Mouse (Mus musculus) forebrain, embryonic 14.5 days (tissue): ENCODE measurements around the gene Ank2. TPM values are rescaled to one million over a fixed set of nuclear protein-coding genes. Genes with fewer than 3 reads are reported as not detected.

Experiments used
- ATAC-seq: fragments of 200-750 bp; cut with Nextera tagmentation; 2 replicates; pipeline ENCODE4 v1.8.0; 2017; ENCODE audit warnings: mild to moderate bottlenecking, moderate library complexity
- DNase-seq: peaks from one replicate; pipeline ENCODE4 v3.0.0-alpha.2; 2015; ENCODE audit warnings: low spot score
- H3K27ac ChIP-seq: fragments of 300-500 bp; sonication (generic); 2 replicates; pipeline ENCODE4 v1.5.1; 2014; ENCODE audit warnings: low read depth, mild to moderate bottlenecking, control low read depth, low read length, moderate library complexity
- H3K27me3 ChIP-seq: fragments of 300-500 bp; sonication (generic); replicated peaks from 2 replicates; pipeline ENCODE4 v1.6.1; 2014; ENCODE audit warnings: low read length, control low read depth, mixed read lengths; ENCODE audit not compliant: control insufficient read depth, insufficient read depth
- H3K36me3 ChIP-seq: fragments of 300-500 bp; sonication (generic); 2 replicates; pipeline ENCODE4 v1.6.1; 2014; ENCODE audit warnings: low read length, control low read depth; ENCODE audit not compliant: control insufficient read depth, insufficient read depth
- H3K4me1 ChIP-seq: fragments of 300-500 bp; sonication (generic); 2 replicates; pipeline ENCODE4 v1.6.1; 2014; ENCODE audit warnings: antibody characterized with exemption, low read length, control low read depth; ENCODE audit not compliant: control insufficient read depth, insufficient read depth
- H3K4me2 ChIP-seq: fragments of 300-500 bp; sonication (generic); 2 replicates; pipeline ENCODE4 v1.6.1; 2014; ENCODE audit warnings: mild to moderate bottlenecking, control low read depth, low read length
- H3K4me3 ChIP-seq: fragments of 300-500 bp; sonication (generic); 2 replicates; pipeline ENCODE4 v1.5.1; 2014; ENCODE audit warnings: low read depth, low read length, control low read depth
- H3K9ac ChIP-seq: fragments of 300-500 bp; sonication (generic); 2 replicates; pipeline ENCODE4 v1.6.1; 2014; ENCODE audit warnings: mild to moderate bottlenecking, low read length, control low read depth, moderate library complexity
- H3K9me3 ChIP-seq: fragments of 300-500 bp; sonication (generic); replicated peaks from 2 replicates; pipeline ENCODE4 v1.6.1; 2016; ENCODE audit warnings: low read length, control low read depth, mixed read lengths; ENCODE audit not compliant: control insufficient read depth
- WGBS: fragments of 180-500 bp; shearing (Covaris S2); extraction: QIAGEN DNeasy Blood & Tissue Kit; methylation state at CpG from one replicate; pipeline ENCODE4 v1.1.7; 2014; 5-methylcytosine and 5-hydroxymethylcytosine counted together
- polyA plus RNA-seq: library from polyadenylated mRNA; unstranded; fragments of >200 nt; fragmentation: Nextera tagmentation; extraction: Ambion mirVana; gene quantifications from 2 replicates; pipeline ENCODE4 v1.2.1, GENCODE M21; 2014

Gene Ank2
- polyA plus RNA-seq, 1 experiment from 2014 or later = 61.8 TPM

GRCm38 (mm10) chr3:127224315-127225166 is 274.6 kb downstream of the Ank2 start:
- peaks cover 11% of the 10 kb centered on the region for H3K4me1 ChIP-seq
- peak overlapping the region; percentile 66 for H3K9ac ChIP-seq
- peak overlapping the region; percentile 57 for H3K4me2 ChIP-seq
- H3K9me3 ChIP-seq = no peaks in the 10 kb centered on the region
- peak overlapping the region; percentile 43 for H3K4me3 ChIP-seq
- no peaks in the 10 kb centered on the region for H3K36me3 ChIP-seq
- H3K27ac ChIP-seq = peak overlapping the region; percentile 86
- peak; percentile 7 for ATAC-seq
- no peaks in the 10 kb centered on the region for H3K27me3 ChIP-seq
- peak; percentile 56 for DNase-seq
- WGBS = 58% methylated on average over 13 of the region's 13 CpGs

GRCm38 (mm10) chr3:127222086-127222485 is 277.1 kb downstream of the Ank2 start:
- Histone ChIP-seq H3K4me1 (peaks cover 11% of the 10 kb centered on the region), H3K9me3 (no peaks in the 10 kb centered on the region), H3K4me3 (no peak overlapping the region), H3K27me3 (no peaks in the 10 kb centered on the region), H3K4me2 (no peak overlapping the region), H3K36me3 (no peaks in the 10 kb centered on the region), H3K9ac (no peak overlapping the region), H3K27ac (no peak overlapping the region)
- DNase-seq = no peak
- WGBS = 87% methylated on average over 2 of the region's 2 CpGs
- no peak for ATAC-seq

GRCm38 (mm10) chr3:127220859-127221258 is 278.3 kb downstream of the Ank2 start:
- Histone ChIP-seq H3K36me3 (no peaks in the 10 kb centered on the region), H3K4me3 (no peak overlapping the region), H3K27me3 (no peaks in the 10 kb centered on the region), H3K9ac (no peak overlapping the region), H3K27ac (no peak overlapping the region), H3K9me3 (no peaks in the 10 kb centered on the region), H3K4me2 (no peak overlapping the region), H3K4me1 (peaks cover 4% of the 10 kb centered on the region; the same call in 1 of the 2 replicates)
- 93% methylated on average over 9 of the region's 9 CpGs for WGBS
- no peak for ATAC-seq
- DNase-seq = no peak

- H3K36me3 ChIP-seq = no peaks in the 10 kb centered on the region
- H3K27me3 ChIP-seq = no peaks in the 10 kb centered on the region
- H3K9me3 ChIP-seq = no peaks in the 10 kb centered on the region
- H3K4me2 ChIP-seq = no peak overlapping the region
- 63% methylated on average over 5 of the region's 5 CpGs for WGBS
- DNase-seq = no peak
- no peak overlapping the region for H3K27ac ChIP-seq
- no peaks in the 10 kb centered on the region for H3K4me1 ChIP-seq
- no peak for ATAC-seq
- no peak overlapping the region for H3K4me3 ChIP-seq
- H3K9ac ChIP-seq = no peak overlapping the region
Measured at GRCm38 (mm10) chr3:127213534-127213933, 285.6 kb downstream of the Ank2 start.

- no peaks in the 10 kb centered on the region for H3K9me3 ChIP-seq
- WGBS = 77% methylated on average over 3 of the region's 3 CpGs
- no peak for DNase-seq
Measured at GRCm38 (mm10) chr3:127211119-127211518, 288.0 kb downstream of the Ank2 start.

GRCm38 (mm10) chr3:127210552-127210951 is 288.6 kb downstream of the Ank2 start:
- 31% methylated on average over 4 of the region's 4 CpGs for whole genome bisulfite sequencing
- 0 out of 2 replicates have a peak, but pooled peaks have one; percentile 13 for ATAC-seq
- no peaks in the 10 kb centered on the region for H3K36me3 ChIP-seq

More at GRCm38 (mm10) chr3:127211119-127211518, 288.0 kb downstream of the Ank2 start:
- Histone ChIP-seq H3K4me2 (no peak overlapping the region), H3K4me3 (no peak overlapping the region), H3K27ac (no peak overlapping the region), H3K27me3 (no peaks in the 10 kb centered on the region), H3K36me3 (no peaks in the 10 kb centered on the region), H3K4me1 (no peaks in the 10 kb centered on the region), H3K9ac (no peak overlapping the region)
- no peak for ATAC-seq

GRCm38 (mm10) chr3:127208871-127209270 is 290.3 kb downstream of the Ank2 start:
- ATAC-seq (no peak), DNase-seq (no peak)
- WGBS = 95% methylated on average over 5 of the region's 5 CpGs

More at GRCm38 (mm10) chr3:127210552-127210951, 288.6 kb downstream of the Ank2 start:
- no peaks in the 10 kb centered on the region for H3K27me3 ChIP-seq
- H3K4me3 ChIP-seq = no peak overlapping the region
- no peaks in the 10 kb centered on the region for H3K4me1 ChIP-seq
- DNase-seq = no peak
- H3K9ac ChIP-seq = no peak overlapping the region
- no peak overlapping the region for H3K27ac ChIP-seq
- no peaks in the 10 kb centered on the region for H3K9me3 ChIP-seq
- no peak overlapping the region for H3K4me2 ChIP-seq

GRCm38 (mm10) chr3:127205883-127206434 is 293.2 kb downstream of the Ank2 start:
- H3K27me3 ChIP-seq = no peaks in the 10 kb centered on the region
- DNase-seq = no peak

More at GRCm38 (mm10) chr3:127208871-127209270, 290.3 kb downstream of the Ank2 start:
- Histone ChIP-seq H3K4me3 (no peak overlapping the region), H3K9ac (no peak overlapping the region), H3K9me3 (no peaks in the 10 kb centered on the region), H3K4me1 (no peaks in the 10 kb centered on the region), H3K4me2 (no peak overlapping the region), H3K27ac (no peak overlapping the region), H3K36me3 (no peaks in the 10 kb centered on the region), H3K27me3 (no peaks in the 10 kb centered on the region)

More at GRCm38 (mm10) chr3:127205883-127206434, 293.2 kb downstream of the Ank2 start:
- Histone ChIP-seq H3K9ac (no peak overlapping the region), H3K4me2 (no peak overlapping the region), H3K9me3 (no peaks in the 10 kb centered on the region), H3K4me1 (no peaks in the 10 kb centered on the region), H3K36me3 (no peaks in the 10 kb centered on the region), H3K27ac (no peak overlapping the region), H3K4me3 (no peak overlapping the region)
- WGBS = 74% methylated on average over 5 of the region's 5 CpGs
- ATAC-seq = no peak
